Mouse (Mus musculus): ENCODE measurements at regions not wholly inside any gene's neighbourhood (a gene's known extent, or its start where the extent isn't known, plus 50 kb on each side); places are given as distances from the start of the nearest gene placed in this dataset.

GRCm38 (mm10) chr8:44694861-44695260 is 240.4 kb upstream of the Fat1 start:
- Histone ChIP-seq H3K27me3 (ENCODE audit: control insufficient read depth, insufficient read depth, low read length) (no peaks in the 10 kb centered on the region), H3K9me3 (ENCODE audit: control insufficient read depth, low read depth, low read length) (no peaks in the 10 kb centered on the region), H3K4me3 (ENCODE audit: low read depth, low read length) (no peak overlapping the region), H3K4me1 (ENCODE audit: control insufficient read depth, insufficient read depth, low read length) (peaks cover 12% of the 10 kb centered on the region; the same call in 1 of the 2 replicates), H3K9ac (replicated peaks; ENCODE audit: low read depth, low read length) (no peak overlapping the region), H3K27ac (ENCODE audit: low read length) (no peak overlapping the region), H3K36me3 (ENCODE audit: control insufficient read depth, insufficient read depth, low read length) (no peaks in the 10 kb centered on the region), H3K4me2 (replicated peaks; ENCODE audit: low read depth, low read length) (no peak overlapping the region)
- WGBS = 46% methylated on average over 9 of the region's 9 CpGs
- no peak for ATAC-seq (ENCODE audit: insufficient number of reproducible peaks, insufficient read depth, low FRiP score, low read depth)

GRCm38 (mm10) chr8:44696066-44696853 is 239.0 kb upstream of the Fat1 start:
- H3K36me3 ChIP-seq (ENCODE audit: control insufficient read depth, insufficient read depth, low read length) = no peaks in the 10 kb centered on the region
- peak overlapping the region; percentile 52; the same call in 1 of the 2 replicates for H3K27ac ChIP-seq (ENCODE audit: low read length)
- no peak overlapping the region for H3K9ac ChIP-seq (replicated peaks; ENCODE audit: low read depth, low read length)
- 29% methylated on average over 9 of the region's 9 CpGs for WGBS
- H3K4me2 ChIP-seq (replicated peaks; ENCODE audit: low read depth, low read length) = no peak overlapping the region
- no peaks in the 10 kb centered on the region for H3K9me3 ChIP-seq (ENCODE audit: control insufficient read depth, low read depth, low read length)
- no peak overlapping the region for H3K4me3 ChIP-seq (ENCODE audit: low read depth, low read length)
- no peaks in the 10 kb centered on the region for H3K27me3 ChIP-seq (ENCODE audit: control insufficient read depth, insufficient read depth, low read length)
- H3K4me1 ChIP-seq (ENCODE audit: control insufficient read depth, insufficient read depth, low read length) = peaks cover 12% of the 10 kb centered on the region; the same call in 1 of the 2 replicates
- ATAC-seq (ENCODE audit: insufficient number of reproducible peaks, insufficient read depth, low FRiP score, low read depth) = peak; percentile 57; the same call in 1 of the 2 replicates

GRCm38 (mm10) chr8:44699384-44700105 is 235.7 kb upstream of the Fat1 start:
- H3K9ac ChIP-seq (replicated peaks; ENCODE audit: low read depth, low read length) = no peak overlapping the region
- H3K4me3 ChIP-seq (ENCODE audit: low read depth, low read length) = no peak overlapping the region
- H3K9me3 ChIP-seq (ENCODE audit: control insufficient read depth, low read depth, low read length) = no peaks in the 10 kb centered on the region
- no peak overlapping the region for H3K4me2 ChIP-seq (replicated peaks; ENCODE audit: low read depth, low read length)
- 64% methylated on average over 18 of the region's 18 CpGs for WGBS
- no peak overlapping the region for H3K27ac ChIP-seq (ENCODE audit: low read length)
- ATAC-seq (ENCODE audit: insufficient number of reproducible peaks, insufficient read depth, low FRiP score, low read depth) = no peak
- no peaks in the 10 kb centered on the region for H3K27me3 ChIP-seq (ENCODE audit: control insufficient read depth, insufficient read depth, low read length)
- no peaks in the 10 kb centered on the region for H3K36me3 ChIP-seq (ENCODE audit: control insufficient read depth, insufficient read depth, low read length)
- peaks cover 9% of the 10 kb centered on the region; the same call in 1 of the 2 replicates for H3K4me1 ChIP-seq (ENCODE audit: control insufficient read depth, insufficient read depth, low read length)

GRCm38 (mm10) chr8:44704595-44705265 is 230.5 kb upstream of the Fat1 start:
- peaks cover 6% of the 10 kb centered on the region for H3K4me1 ChIP-seq (ENCODE audit: control insufficient read depth, insufficient read depth, low read length)
- H3K9me3 ChIP-seq (ENCODE audit: control insufficient read depth, low read depth, low read length) = no peaks in the 10 kb centered on the region
- H3K27me3 ChIP-seq (ENCODE audit: control insufficient read depth, insufficient read depth, low read length) = no peaks in the 10 kb centered on the region
- H3K9ac ChIP-seq (replicated peaks; ENCODE audit: low read depth, low read length) = no peak overlapping the region
- ATAC-seq (ENCODE audit: insufficient number of reproducible peaks, insufficient read depth, low FRiP score, low read depth) = no peak
- H3K4me2 ChIP-seq (replicated peaks; ENCODE audit: low read depth, low read length) = no peak overlapping the region
- no peak overlapping the region for H3K4me3 ChIP-seq (ENCODE audit: low read depth, low read length)
- H3K27ac ChIP-seq (ENCODE audit: low read length) = no peak overlapping the region
- H3K36me3 ChIP-seq (ENCODE audit: control insufficient read depth, insufficient read depth, low read length) = no peaks in the 10 kb centered on the region
- 68% methylated on average over 9 of the region's 9 CpGs for WGBS

- no peaks in the 10 kb centered on the region for H3K36me3 ChIP-seq (ENCODE audit: control insufficient read depth, insufficient read depth, low read length)
- peaks cover 6% of the 10 kb centered on the region for H3K4me1 ChIP-seq (ENCODE audit: control insufficient read depth, insufficient read depth, low read length)
- H3K9ac ChIP-seq (replicated peaks; ENCODE audit: low read depth, low read length) = no peak overlapping the region
- 28% methylated on average over 7 of the region's 7 CpGs for WGBS
- H3K27me3 ChIP-seq (ENCODE audit: control insufficient read depth, insufficient read depth, low read length) = no peaks in the 10 kb centered on the region
- H3K4me3 ChIP-seq (ENCODE audit: low read depth, low read length) = no peak overlapping the region
- H3K4me2 ChIP-seq (replicated peaks; ENCODE audit: low read depth, low read length) = no peak overlapping the region
- ATAC-seq (ENCODE audit: insufficient number of reproducible peaks, insufficient read depth, low FRiP score, low read depth) = peak; percentile 28; the same call in 1 of the 2 replicates
- H3K9me3 ChIP-seq (ENCODE audit: control insufficient read depth, low read depth, low read length) = no peaks in the 10 kb centered on the region
- H3K27ac ChIP-seq (ENCODE audit: low read length) = no peak overlapping the region
Observed at GRCm38 (mm10) chr8:44708659-44709170, 226.5 kb upstream of the Fat1 start.

GRCm38 (mm10) chr8:44709171-44709940 is 225.9 kb upstream of the Fat1 start:
- ATAC-seq (ENCODE audit: insufficient number of reproducible peaks, insufficient read depth, low FRiP score, low read depth) = peak; percentile 58; the same call in 1 of the 2 replicates
- no peak overlapping the region for H3K4me3 ChIP-seq (ENCODE audit: low read depth, low read length)
- H3K9me3 ChIP-seq (ENCODE audit: control insufficient read depth, low read depth, low read length) = no peaks in the 10 kb centered on the region
- peaks cover 6% of the 10 kb centered on the region for H3K4me1 ChIP-seq (ENCODE audit: control insufficient read depth, insufficient read depth, low read length)
- H3K9ac ChIP-seq (replicated peaks; ENCODE audit: low read depth, low read length) = no peak overlapping the region
- H3K36me3 ChIP-seq (ENCODE audit: control insufficient read depth, insufficient read depth, low read length) = no peaks in the 10 kb centered on the region
- no peak overlapping the region for H3K27ac ChIP-seq (ENCODE audit: low read length)
- WGBS = 28% methylated on average over 6 of the region's 6 CpGs
- H3K27me3 ChIP-seq (ENCODE audit: control insufficient read depth, insufficient read depth, low read length) = no peaks in the 10 kb centered on the region
- no peak overlapping the region for H3K4me2 ChIP-seq (replicated peaks; ENCODE audit: low read depth, low read length)

GRCm38 (mm10) chr8:44734577-44734976 is 200.7 kb upstream of the Fat1 start:
- 83% methylated on average over 8 of the region's 10 CpGs for WGBS

GRCm38 (mm10) chr8:44735801-44736200 is 199.4 kb upstream of the Fat1 start:
- Histone ChIP-seq H3K4me3 (ENCODE audit: low read depth, low read length) (no peak overlapping the region), H3K27ac (ENCODE audit: low read length) (no peak overlapping the region), H3K4me1 (ENCODE audit: control insufficient read depth, insufficient read depth, low read length) (no peaks in the 10 kb centered on the region), H3K9me3 (ENCODE audit: control insufficient read depth, low read depth, low read length) (no peaks in the 10 kb centered on the region), H3K27me3 (ENCODE audit: control insufficient read depth, insufficient read depth, low read length) (no peaks in the 10 kb centered on the region), H3K9ac (replicated peaks; ENCODE audit: low read depth, low read length) (no peak overlapping the region), H3K36me3 (ENCODE audit: control insufficient read depth, insufficient read depth, low read length) (no peaks in the 10 kb centered on the region), H3K4me2 (replicated peaks; ENCODE audit: low read depth, low read length) (no peak overlapping the region)
- 65% methylated on average over 5 of the region's 5 CpGs for WGBS
- ATAC-seq (ENCODE audit: insufficient number of reproducible peaks, insufficient read depth, low FRiP score, low read depth) = no peak

More at GRCm38 (mm10) chr8:44734577-44734976, 200.7 kb upstream of the Fat1 start:
- no peaks in the 10 kb centered on the region for H3K4me1 ChIP-seq (ENCODE audit: control insufficient read depth, insufficient read depth, low read length)
- H3K36me3 ChIP-seq (ENCODE audit: control insufficient read depth, insufficient read depth, low read length) = no peaks in the 10 kb centered on the region
- H3K9me3 ChIP-seq (ENCODE audit: control insufficient read depth, low read depth, low read length) = no peaks in the 10 kb centered on the region
- no peak overlapping the region for H3K27ac ChIP-seq (ENCODE audit: low read length)
- no peak for ATAC-seq (ENCODE audit: insufficient number of reproducible peaks, insufficient read depth, low FRiP score, low read depth)
- no peak overlapping the region for H3K9ac ChIP-seq (replicated peaks; ENCODE audit: low read depth, low read length)
- H3K27me3 ChIP-seq (ENCODE audit: control insufficient read depth, insufficient read depth, low read length) = no peaks in the 10 kb centered on the region
- H3K4me3 ChIP-seq (ENCODE audit: low read depth, low read length) = no peak overlapping the region
- no peak overlapping the region for H3K4me2 ChIP-seq (replicated peaks; ENCODE audit: low read depth, low read length)

All from stomach, embryonic 14.5 days (tissue).